Mouse (Mus musculus): ENCODE measurements around the gene Gm37240. TPM values are rescaled to one million over a fixed set of nuclear protein-coding genes. Genes with fewer than 3 reads are reported as not detected.

Gene Gm37240
- polyA plus RNA-seq, 1 experiment = 0.91 TPM

- no peaks in the 10 kb centered on the region for H3K4me1 ChIP-seq (ENCODE audit: control insufficient read depth, insufficient read depth, low read length)
- H3K9ac ChIP-seq (ENCODE audit: low read depth, poor library complexity, severe bottlenecking) = peak overlapping the region; percentile 57; the same call in 1 of the 2 replicates
- TF ChIP-seq EP300 (IDR thresholded peaks at IDR 0.05; ENCODE audit: insufficient read depth, low read depth, low read length) (no peak), POLR2A (IDR thresholded peaks at IDR 0.05; ENCODE audit: insufficient read depth, low read length) (no peak), CTCF (IDR thresholded peaks at IDR 0.05; ENCODE audit: low read depth, low read length) (no peak)
- peaks cover 13% of the 10 kb centered on the region for H3K27me3 ChIP-seq (ENCODE audit: control insufficient read depth, insufficient read depth, low read length, poor library complexity, severe bottlenecking)
- no peaks in the 10 kb centered on the region for H3K36me3 ChIP-seq (ENCODE audit: control insufficient read depth, insufficient read depth, low read length, poor library complexity, severe bottlenecking)
- no peak overlapping the region for H3K27ac ChIP-seq (ENCODE audit: insufficient read depth, low read length)
- H3K9me3 ChIP-seq (replicated peaks; ENCODE audit: control insufficient read depth, insufficient read depth, low read length, poor library complexity, severe bottlenecking) = no peaks in the 10 kb centered on the region
- H3K4me3 ChIP-seq (ENCODE audit: low read depth, low read length) = no peak overlapping the region
Measured at GRCm38 (mm10) chr3:84481104-84481503, 1406.2 kb downstream of the Gm37240 start.

GRCm38 (mm10) chr3:84480006-84480897 is 1407.1 kb downstream of the Gm37240 start, which contains the start of gene Fhdc1:
Gene Fhdc1 (minus strand): TSS chr3:84480429.
- TF ChIP-seq CTCF (IDR thresholded peaks at IDR 0.05; ENCODE audit: low read depth, low read length) (no peak), POLR2A (IDR thresholded peaks at IDR 0.05; ENCODE audit: insufficient read depth, low read length) (no peak), EP300 (IDR thresholded peaks at IDR 0.05; ENCODE audit: insufficient read depth, low read depth, low read length) (peak; percentile 6; the same call in 1 of the 2 replicates)
- peaks cover 13% of the 10 kb centered on the region for H3K27me3 ChIP-seq (ENCODE audit: control insufficient read depth, insufficient read depth, low read length, poor library complexity, severe bottlenecking)

GRCm38 (mm10) chr3:84479293-84480005 is 1407.9 kb downstream of the Gm37240 start:
- no peak overlapping the region for H3K27ac ChIP-seq (ENCODE audit: insufficient read depth, low read length)
- TF ChIP-seq CTCF (IDR thresholded peaks at IDR 0.05; ENCODE audit: low read depth, low read length) (no peak), POLR2A (IDR thresholded peaks at IDR 0.05; ENCODE audit: insufficient read depth, low read length) (no peak), EP300 (IDR thresholded peaks at IDR 0.05; ENCODE audit: insufficient read depth, low read depth, low read length) (no peak)
- H3K4me1 ChIP-seq (ENCODE audit: control insufficient read depth, insufficient read depth, low read length) = no peaks in the 10 kb centered on the region
- H3K27me3 ChIP-seq (ENCODE audit: control insufficient read depth, insufficient read depth, low read length, poor library complexity, severe bottlenecking) = peaks cover 13% of the 10 kb centered on the region
- H3K36me3 ChIP-seq (ENCODE audit: control insufficient read depth, insufficient read depth, low read length, poor library complexity, severe bottlenecking) = no peaks in the 10 kb centered on the region
- peak overlapping the region; percentile 92 for H3K4me3 ChIP-seq (ENCODE audit: low read depth, low read length)
- peak overlapping the region; percentile 57 for H3K9ac ChIP-seq (ENCODE audit: low read depth, poor library complexity, severe bottlenecking)
- H3K9me3 ChIP-seq (replicated peaks; ENCODE audit: control insufficient read depth, insufficient read depth, low read length, poor library complexity, severe bottlenecking) = no peaks in the 10 kb centered on the region

More at GRCm38 (mm10) chr3:84480006-84480897, 1407.1 kb downstream of the Gm37240 start, which contains the start of gene Fhdc1:
- H3K4me1 ChIP-seq (ENCODE audit: control insufficient read depth, insufficient read depth, low read length) = no peaks in the 10 kb centered on the region
- H3K4me3 ChIP-seq (ENCODE audit: low read depth, low read length) = peak within 1 kb of the TSS; percentile 92
- H3K27ac ChIP-seq (ENCODE audit: insufficient read depth, low read length) = no peak within 1 kb of the TSS
- no peaks in the 10 kb centered on the region for H3K9me3 ChIP-seq (replicated peaks; ENCODE audit: control insufficient read depth, insufficient read depth, low read length, poor library complexity, severe bottlenecking)
- H3K9ac ChIP-seq (ENCODE audit: low read depth, poor library complexity, severe bottlenecking) = peak within 1 kb of the TSS; percentile 57
- H3K36me3 ChIP-seq (ENCODE audit: control insufficient read depth, insufficient read depth, low read length, poor library complexity, severe bottlenecking) = no peaks in the 10 kb centered on the region

GRCm38 (mm10) chr3:84478896-84479292 is 1408.4 kb downstream of the Gm37240 start:
- Histone ChIP-seq H3K9me3 (replicated peaks; ENCODE audit: control insufficient read depth, insufficient read depth, low read length, poor library complexity, severe bottlenecking) (no peaks in the 10 kb centered on the region), H3K4me1 (ENCODE audit: control insufficient read depth, insufficient read depth, low read length) (no peaks in the 10 kb centered on the region), H3K27me3 (ENCODE audit: control insufficient read depth, insufficient read depth, low read length, poor library complexity, severe bottlenecking) (peaks cover 13% of the 10 kb centered on the region), H3K36me3 (ENCODE audit: control insufficient read depth, insufficient read depth, low read length, poor library complexity, severe bottlenecking) (no peaks in the 10 kb centered on the region), H3K27ac (ENCODE audit: insufficient read depth, low read length) (no peak overlapping the region), H3K9ac (ENCODE audit: low read depth, poor library complexity, severe bottlenecking) (peak overlapping the region; percentile 57), H3K4me3 (ENCODE audit: low read depth, low read length) (peak overlapping the region; percentile 92)
- TF ChIP-seq CTCF (IDR thresholded peaks at IDR 0.05; ENCODE audit: low read depth, low read length) (no peak), POLR2A (IDR thresholded peaks at IDR 0.05; ENCODE audit: insufficient read depth, low read length) (no peak), EP300 (IDR thresholded peaks at IDR 0.05; ENCODE audit: insufficient read depth, low read depth, low read length) (no peak)

- Histone ChIP-seq H3K27me3 (ENCODE audit: control insufficient read depth, insufficient read depth, low read length, poor library complexity, severe bottlenecking) (peaks cover 13% of the 10 kb centered on the region), H3K36me3 (ENCODE audit: control insufficient read depth, insufficient read depth, low read length, poor library complexity, severe bottlenecking) (no peaks in the 10 kb centered on the region), H3K27ac (ENCODE audit: insufficient read depth, low read length) (no peak overlapping the region), H3K4me3 (ENCODE audit: low read depth, low read length) (no peak overlapping the region), H3K9me3 (replicated peaks; ENCODE audit: control insufficient read depth, insufficient read depth, low read length, poor library complexity, severe bottlenecking) (no peaks in the 10 kb centered on the region), H3K9ac (ENCODE audit: low read depth, poor library complexity, severe bottlenecking) (no peak overlapping the region), H3K4me1 (ENCODE audit: control insufficient read depth, insufficient read depth, low read length) (no peaks in the 10 kb centered on the region)
- no peak for TF ChIP-seq POLR2A (IDR thresholded peaks at IDR 0.05; ENCODE audit: insufficient read depth, low read length)
- no peak for TF ChIP-seq EP300 (IDR thresholded peaks at IDR 0.05; ENCODE audit: insufficient read depth, low read depth, low read length)
- no peak for TF ChIP-seq CTCF (IDR thresholded peaks at IDR 0.05; ENCODE audit: low read depth, low read length)
Measured at GRCm38 (mm10) chr3:84478195-84478594, 1409.1 kb downstream of the Gm37240 start.

Measured in ES-Bruce4 (cell line).